Mouse (Mus musculus): ENCODE data around the gene Hoxd4. TPM values are rescaled to one million over a fixed set of nuclear protein-coding genes. Genes with fewer than 3 reads are reported as not detected.

Gene Hoxd4
- polyA plus RNA-seq, 1 experiment from 2014 or later: 4.9 TPM

- Histone ChIP-seq H3K9me3 (ENCODE audit: low read length) (no peaks in the 10 kb centered on the region), H3K4me2 (replicated peaks; ENCODE audit: low read depth, low read length) (peak overlapping the region; percentile 55), H3K4me1 (ENCODE audit: insufficient read depth, low read length) (peaks cover 50% of the 10 kb centered on the region), H3K36me3 (ENCODE audit: insufficient read depth, low read length) (no peaks in the 10 kb centered on the region), H3K27ac (ENCODE audit: low read length) (peak overlapping the region; percentile 66), H3K9ac (replicated peaks; ENCODE audit: low read length) (peak overlapping the region; percentile 64), H3K27me3 (ENCODE audit: insufficient read depth, low read length) (peaks cover 24% of the 10 kb centered on the region), H3K4me3 (ENCODE audit: low read length) (peak overlapping the region; percentile 41)
- 11% methylated on average over 57 of the region's 58 CpGs for WGBS
- ATAC-seq (ENCODE audit: low FRiP score, low TSS enrichment): peak; percentile 5; the same call in 1 of the 2 replicates
Observed at GRCm38 (mm10) chr2:74746298-74746921, 34.7 kb downstream of the Hoxd4 start.

DNA sequence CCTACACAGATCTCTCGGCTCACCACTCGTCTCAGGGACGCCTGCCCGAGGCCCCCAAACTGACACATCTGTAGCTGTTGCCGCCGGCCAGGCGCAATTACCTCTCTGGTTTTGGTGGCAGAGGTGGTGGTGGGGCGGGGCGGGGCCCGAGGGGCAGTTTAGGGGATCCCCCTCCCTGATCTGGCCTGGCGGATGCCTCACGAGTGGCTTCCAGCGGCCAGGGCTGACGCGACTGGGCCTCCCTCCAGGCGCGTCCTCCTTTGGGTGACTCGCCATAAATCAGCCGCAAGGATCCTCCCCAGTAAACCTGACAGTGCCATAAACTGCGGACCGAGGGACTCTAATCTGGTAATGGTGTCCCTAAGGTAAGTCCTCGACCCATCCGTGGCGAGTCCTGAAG, 35.3 kb downstream of the Hoxd4 start:
- Histone ChIP-seq H3K9me3 (ENCODE audit: low read length) (no peaks in the 10 kb centered on the region), H3K4me2 (replicated peaks; ENCODE audit: low read depth, low read length) (peak overlapping the region; percentile 55), H3K4me3 (ENCODE audit: low read length) (peak overlapping the region; percentile 41), H3K27me3 (ENCODE audit: insufficient read depth, low read length) (peaks cover 29% of the 10 kb centered on the region), H3K9ac (replicated peaks; ENCODE audit: low read length) (peak overlapping the region; percentile 64), H3K27ac (ENCODE audit: low read length) (peak overlapping the region; percentile 66; the same call in 1 of the 2 replicates), H3K36me3 (ENCODE audit: insufficient read depth, low read length) (no peaks in the 10 kb centered on the region), H3K4me1 (ENCODE audit: insufficient read depth, low read length) (peaks cover 44% of the 10 kb centered on the region)
- 12% methylated on average over 24 of the region's 24 CpGs for WGBS
- peak; percentile 36; the same call in 1 of the 2 replicates for ATAC-seq (ENCODE audit: low FRiP score, low TSS enrichment)

DNA sequence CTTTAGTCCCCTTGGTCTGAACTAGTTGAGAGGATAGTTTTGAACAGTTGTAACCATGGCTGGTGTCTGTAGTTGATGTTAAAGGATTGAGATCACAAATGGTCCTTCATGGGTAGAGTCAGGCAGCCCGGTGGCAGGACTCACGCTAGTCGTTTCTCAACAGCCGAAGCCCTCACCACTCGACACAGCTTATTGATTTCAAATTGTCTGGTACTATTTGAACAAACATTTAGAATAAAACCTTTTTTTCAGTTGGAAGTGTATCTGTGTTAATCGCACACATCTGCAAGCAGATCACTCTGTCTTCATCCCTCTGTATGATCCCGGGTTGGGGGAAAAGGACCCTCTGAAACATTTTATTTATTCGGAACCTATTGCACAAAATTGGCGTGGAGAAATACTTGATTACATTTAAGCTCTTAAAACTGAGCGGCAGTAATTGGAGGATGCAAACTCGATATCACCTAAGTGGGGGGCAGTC, 36.0 kb downstream of the Hoxd4 start:
- 44% methylated on average over 11 of the region's 11 CpGs for WGBS
- H3K9me3 ChIP-seq (ENCODE audit: low read length): no peaks in the 10 kb centered on the region
- peaks cover 29% of the 10 kb centered on the region for H3K27me3 ChIP-seq (ENCODE audit: insufficient read depth, low read length)
- H3K36me3 ChIP-seq (ENCODE audit: insufficient read depth, low read length): no peaks in the 10 kb centered on the region
- H3K4me3 ChIP-seq (ENCODE audit: low read length): peak overlapping the region; percentile 26
- H3K4me1 ChIP-seq (ENCODE audit: insufficient read depth, low read length): peaks cover 47% of the 10 kb centered on the region
- peak overlapping the region; percentile 64 for H3K9ac ChIP-seq (replicated peaks; ENCODE audit: low read length)
- H3K27ac ChIP-seq (ENCODE audit: low read length): peak overlapping the region; percentile 31; the same call in 1 of the 2 replicates
- peak overlapping the region; percentile 82 for H3K4me2 ChIP-seq (replicated peaks; ENCODE audit: low read depth, low read length)
- no peak for ATAC-seq (ENCODE audit: low FRiP score, low TSS enrichment)

- Histone ChIP-seq H3K4me2 (replicated peaks; ENCODE audit: low read depth, low read length) (peak overlapping the region; percentile 82), H3K9ac (replicated peaks; ENCODE audit: low read length) (0 out of 2 replicates have a peak overlapping the region, but pooled peaks have one; percentile 33), H3K4me1 (ENCODE audit: insufficient read depth, low read length) (peaks cover 55% of the 10 kb centered on the region), H3K36me3 (ENCODE audit: insufficient read depth, low read length) (no peaks in the 10 kb centered on the region), H3K27ac (ENCODE audit: low read length) (peak overlapping the region; percentile 39; the same call in 1 of the 2 replicates), H3K27me3 (ENCODE audit: insufficient read depth, low read length) (peaks cover 29% of the 10 kb centered on the region), H3K4me3 (ENCODE audit: low read length) (peak overlapping the region; percentile 8; the same call in 1 of the 2 replicates), H3K9me3 (ENCODE audit: low read length) (no peaks in the 10 kb centered on the region)
- ATAC-seq (ENCODE audit: low FRiP score, low TSS enrichment): no peak
- whole genome bisulfite sequencing: 40% methylated on average over 9 of the region's 9 CpGs
Observed at GRCm38 (mm10) chr2:74748436-74748995, 36.8 kb downstream of the Hoxd4 start.

DNA sequence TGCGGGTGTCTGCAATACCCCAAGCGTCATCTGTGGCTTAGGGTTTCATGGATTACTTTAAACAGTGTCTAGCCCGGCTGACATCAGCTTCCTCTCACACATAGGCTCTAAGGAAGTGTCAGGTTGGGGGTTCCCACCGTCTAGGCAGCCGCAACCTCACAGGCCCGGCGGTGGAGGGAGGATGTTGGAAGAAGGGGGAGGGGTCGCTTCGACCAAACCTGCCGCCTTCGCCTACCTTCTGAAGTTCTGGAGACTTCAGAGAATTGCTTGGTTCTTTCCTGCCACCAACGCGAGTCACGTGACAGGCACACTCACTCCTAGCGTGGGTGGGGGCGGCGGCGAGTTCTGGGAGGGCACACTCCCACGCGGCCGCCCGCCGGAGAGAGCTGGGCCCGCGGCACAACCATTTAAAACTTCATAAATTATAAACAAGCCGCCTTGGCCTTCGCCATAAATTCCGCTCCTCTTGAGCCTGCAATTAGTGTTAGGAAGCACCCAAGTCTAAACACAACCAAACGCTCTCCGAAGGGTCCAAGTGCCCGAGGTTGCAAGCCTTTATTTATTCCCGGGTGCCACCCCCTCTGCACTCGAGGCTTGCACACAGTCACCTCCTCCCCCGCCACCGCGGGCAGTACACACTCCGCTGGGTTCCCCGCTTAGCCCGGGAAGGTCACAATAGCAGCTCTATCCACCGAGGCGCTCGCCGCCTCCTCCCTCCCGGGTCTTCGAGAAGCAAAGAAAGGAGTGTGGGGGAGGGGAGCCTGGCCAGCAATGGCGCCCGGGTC, 37.8 kb downstream of the Hoxd4 start:
- H3K27ac ChIP-seq (ENCODE audit: low read length): peak overlapping the region; percentile 92

DNA sequence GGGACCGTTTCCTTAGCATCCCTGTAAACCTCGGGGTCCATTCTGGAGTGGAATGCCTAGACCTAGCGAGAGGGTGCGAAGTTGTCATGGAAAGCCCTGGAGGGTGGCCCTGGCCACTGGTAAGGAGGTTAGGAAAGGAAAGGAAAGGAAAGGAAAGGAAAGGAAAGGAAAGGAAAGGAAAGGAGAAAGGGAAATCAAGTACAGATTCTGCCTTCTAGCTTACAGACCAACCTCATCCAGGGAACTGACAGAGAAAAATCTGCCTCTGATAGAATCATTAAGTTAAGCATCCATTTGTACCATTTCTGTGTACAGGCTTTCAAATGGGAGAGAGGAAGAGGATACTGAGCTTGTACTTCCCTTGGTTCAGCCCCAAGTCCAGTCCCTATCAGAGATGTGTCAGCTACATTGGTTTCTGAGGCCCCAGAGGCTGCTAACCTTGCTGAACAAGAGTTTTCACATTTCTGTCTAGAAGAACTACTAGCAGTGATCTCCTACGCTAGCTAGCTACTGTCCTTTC, 39.1 kb downstream of the Hoxd4 start:
- H3K9me3 ChIP-seq (ENCODE audit: low read length): no peaks in the 10 kb centered on the region
- no peak overlapping the region for H3K4me2 ChIP-seq (replicated peaks; ENCODE audit: low read depth, low read length)
- H3K4me3 ChIP-seq (ENCODE audit: low read length): no peak overlapping the region
- H3K4me1 ChIP-seq (ENCODE audit: insufficient read depth, low read length): peaks cover 53% of the 10 kb centered on the region
- no peak for ATAC-seq (ENCODE audit: low FRiP score, low TSS enrichment)
- peaks cover 20% of the 10 kb centered on the region for H3K27me3 ChIP-seq (ENCODE audit: insufficient read depth, low read length)
- H3K36me3 ChIP-seq (ENCODE audit: insufficient read depth, low read length): no peaks in the 10 kb centered on the region
- H3K27ac ChIP-seq (ENCODE audit: low read length): no peak overlapping the region
- H3K9ac ChIP-seq (replicated peaks; ENCODE audit: low read length): no peak overlapping the region
- WGBS: 65% methylated on average over 5 of the region's 5 CpGs

More for the DNA sequence above, 37.8 kb downstream of the Hoxd4 start:
- peak; percentile 86 for ATAC-seq (ENCODE audit: low FRiP score, low TSS enrichment)
- H3K9me3 ChIP-seq (ENCODE audit: low read length): no peaks in the 10 kb centered on the region
- no peaks in the 10 kb centered on the region for H3K36me3 ChIP-seq (ENCODE audit: insufficient read depth, low read length)
- H3K9ac ChIP-seq (replicated peaks; ENCODE audit: low read length): peak overlapping the region; percentile 70
- under 1% methylated on average over 47 of the region's 47 CpGs for WGBS
- peaks cover 60% of the 10 kb centered on the region for H3K4me1 ChIP-seq (ENCODE audit: insufficient read depth, low read length)
- H3K27me3 ChIP-seq (ENCODE audit: insufficient read depth, low read length): peaks cover 26% of the 10 kb centered on the region
- H3K4me2 ChIP-seq (replicated peaks; ENCODE audit: low read depth, low read length): peak overlapping the region; percentile 82
- peak overlapping the region; percentile 48 for H3K4me3 ChIP-seq (ENCODE audit: low read length)

- H3K27me3 ChIP-seq (ENCODE audit: insufficient read depth, low read length): peaks cover 15% of the 10 kb centered on the region
- 95% methylated on average over 1 of the region's 1 CpGs for WGBS
Observed at GRCm38 (mm10) chr2:74751861-74752260, 40.1 kb downstream of the Hoxd4 start.

GRCm38 (mm10) chr2:74752431-74753174, 40.9 kb downstream of the Hoxd4 start:
- peak overlapping the region; percentile 71 for H3K9ac ChIP-seq (replicated peaks; ENCODE audit: low read length)
- WGBS: 5% methylated on average over 45 of the region's 45 CpGs
- peak overlapping the region; percentile 91 for H3K4me2 ChIP-seq (replicated peaks; ENCODE audit: low read depth, low read length)
- peaks cover 15% of the 10 kb centered on the region for H3K27me3 ChIP-seq (ENCODE audit: insufficient read depth, low read length)
- peak overlapping the region; percentile 46 for H3K4me3 ChIP-seq (ENCODE audit: low read length)
- H3K4me1 ChIP-seq (ENCODE audit: insufficient read depth, low read length): peaks cover 35% of the 10 kb centered on the region
- H3K9me3 ChIP-seq (ENCODE audit: low read length): no peaks in the 10 kb centered on the region
- H3K36me3 ChIP-seq (ENCODE audit: insufficient read depth, low read length): no peaks in the 10 kb centered on the region
- H3K27ac ChIP-seq (ENCODE audit: low read length): peak overlapping the region; percentile 63; the same call in 1 of the 2 replicates
- peak; percentile 25 for ATAC-seq (ENCODE audit: low FRiP score, low TSS enrichment)

More at GRCm38 (mm10) chr2:74751861-74752260, 40.1 kb downstream of the Hoxd4 start:
- Histone ChIP-seq H3K4me2 (replicated peaks; ENCODE audit: low read depth, low read length) (no peak overlapping the region), H3K27ac (ENCODE audit: low read length) (no peak overlapping the region), H3K36me3 (ENCODE audit: insufficient read depth, low read length) (no peaks in the 10 kb centered on the region), H3K9me3 (ENCODE audit: low read length) (no peaks in the 10 kb centered on the region), H3K4me1 (ENCODE audit: insufficient read depth, low read length) (peaks cover 43% of the 10 kb centered on the region), H3K9ac (replicated peaks; ENCODE audit: low read length) (no peak overlapping the region), H3K4me3 (ENCODE audit: low read length) (no peak overlapping the region)
- no peak for ATAC-seq (ENCODE audit: low FRiP score, low TSS enrichment)

DNA sequence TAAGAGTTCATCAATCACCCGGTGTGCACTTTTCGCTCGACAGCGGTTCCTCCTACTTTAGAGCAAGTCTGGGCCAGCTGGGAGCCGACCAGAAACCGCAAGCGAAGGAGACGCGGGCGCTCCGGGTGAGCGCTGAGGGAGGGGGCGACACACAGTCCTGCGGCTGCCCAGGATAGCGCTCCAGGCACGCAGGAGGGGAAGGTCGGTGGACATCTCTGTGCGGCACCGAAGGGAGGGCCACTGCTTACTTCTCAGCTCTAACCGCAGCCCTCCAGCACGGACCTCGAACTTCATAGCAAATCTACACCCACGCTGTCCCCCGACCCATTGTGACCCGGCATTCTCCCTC, 41.4 kb downstream of the Hoxd4 start:
- Histone ChIP-seq H3K27me3 (ENCODE audit: insufficient read depth, low read length) (peaks cover 15% of the 10 kb centered on the region), H3K4me3 (ENCODE audit: low read length) (peak overlapping the region; percentile 46), H3K9ac (replicated peaks; ENCODE audit: low read length) (peak overlapping the region; percentile 71), H3K27ac (ENCODE audit: low read length) (peak overlapping the region; percentile 63; the same call in 1 of the 2 replicates), H3K4me1 (ENCODE audit: insufficient read depth, low read length) (peaks cover 35% of the 10 kb centered on the region), H3K9me3 (ENCODE audit: low read length) (no peaks in the 10 kb centered on the region), H3K4me2 (replicated peaks; ENCODE audit: low read depth, low read length) (peak overlapping the region; percentile 91), H3K36me3 (ENCODE audit: insufficient read depth, low read length) (no peaks in the 10 kb centered on the region)
- WGBS: 3% methylated on average over 25 of the region's 25 CpGs
- ATAC-seq (ENCODE audit: low FRiP score, low TSS enrichment): peak; percentile 21

All from kidney, embryonic 16.5 days (tissue).